Mouse (Mus musculus) gastrocnemius, postnatal 10 days (tissue): ENCODE measurements around the gene Gatd1. TPM values are rescaled to one million over a fixed set of nuclear protein-coding genes. Genes with fewer than 3 reads are reported as not detected.

Experiments used
- DNase-seq: peaks from one replicate; pipeline ENCODE4 v3.0.0; 2021; ENCODE audit warnings: mixed read lengths
- total RNA-seq, 2 experiments: library from RNA; stranded (reverse); gene quantifications; 2 replicates each; pipeline ENCODE4 v1.2.3; 2021

Gatd1 gene
- total RNA-seq, 2 experiments from 2014 or later = 12.1 to 13.5 TPM

DNA sequence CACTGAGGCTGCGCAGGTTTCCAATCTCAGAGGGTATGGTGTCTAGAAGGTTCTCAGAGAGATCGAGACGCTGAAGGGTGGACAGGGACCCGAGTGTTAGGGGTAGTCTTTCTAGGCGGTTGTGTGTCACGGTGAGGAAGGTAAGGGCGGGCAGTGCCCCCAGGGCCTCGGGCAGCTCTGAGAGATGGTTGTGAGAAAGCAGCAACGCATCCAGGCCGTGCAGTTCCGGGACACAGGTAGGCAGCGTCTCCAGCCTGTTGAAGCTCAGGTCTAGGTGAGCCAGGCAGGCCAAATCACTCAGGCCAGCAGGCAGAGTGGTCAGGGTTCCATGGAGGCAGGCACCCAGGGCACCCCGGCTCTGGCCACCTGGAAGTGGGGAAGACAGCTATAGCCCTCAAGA, 28.3 kb upstream of the Gatd1 start:
- DNase-seq = no peak

DNA sequence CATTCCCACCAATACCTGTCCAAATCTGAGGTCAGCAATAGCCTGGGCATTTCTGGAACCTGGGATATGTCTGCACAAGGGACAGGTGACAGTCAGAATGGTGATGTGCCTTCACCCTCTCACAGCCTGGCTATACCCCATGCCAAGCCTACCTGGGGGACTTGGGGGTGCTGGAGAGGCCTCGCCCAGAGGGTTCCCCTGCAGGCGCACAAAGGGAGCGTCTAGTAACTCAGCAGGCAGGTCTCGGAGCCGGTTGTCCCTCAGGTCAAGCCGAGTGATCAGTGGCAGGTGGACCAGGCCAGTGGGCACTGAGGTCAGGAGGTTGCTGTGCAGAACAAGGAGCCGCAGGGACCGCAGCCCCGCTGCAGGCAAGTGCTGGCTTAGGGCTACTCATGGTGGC, 27.5 kb upstream of the Gatd1 start:
- no peak for DNase-seq

DNA sequence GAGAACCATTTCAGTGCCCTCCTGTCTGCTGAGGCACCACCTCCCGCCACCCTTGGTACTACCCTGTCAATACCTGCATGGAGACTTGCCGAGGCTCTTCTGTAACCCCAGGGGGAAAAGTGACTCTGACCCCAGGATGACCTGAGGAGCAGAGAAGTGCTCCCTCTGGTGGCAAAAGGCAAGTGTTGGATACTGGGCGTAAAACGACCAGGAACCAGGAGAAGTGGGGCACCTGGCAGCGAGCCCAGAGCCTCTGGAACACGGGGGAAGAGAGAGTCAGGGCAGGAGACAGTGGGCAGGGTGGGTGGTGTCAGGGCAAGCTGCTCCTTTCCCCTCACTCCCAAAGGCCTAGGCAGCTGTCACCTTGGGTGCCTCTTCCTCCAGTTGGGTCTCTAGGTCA, 26.7 kb upstream of the Gatd1 start:
- peak; percentile 71 for DNase-seq

DNA sequence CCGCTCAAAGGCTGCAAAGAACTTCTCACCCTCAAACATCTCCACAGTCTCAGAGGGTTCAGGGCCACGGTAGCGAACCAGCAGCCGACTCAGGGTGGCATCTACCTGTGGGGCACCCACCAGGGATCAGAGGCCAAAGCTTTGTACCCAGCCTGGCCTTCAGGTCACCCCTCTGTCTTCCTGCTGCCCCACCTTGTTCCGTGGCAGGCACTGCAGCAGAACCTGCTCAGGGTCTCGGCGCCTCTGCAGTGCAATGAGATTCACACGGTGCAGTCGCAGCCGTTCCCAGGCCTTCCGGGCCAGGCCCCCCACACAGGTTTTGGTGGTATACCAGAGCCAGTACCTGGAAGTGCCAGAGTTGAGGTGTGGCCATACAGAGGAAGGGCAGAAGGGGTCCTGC, 25.9 kb upstream of the Gatd1 start:
- DNase-seq = no peak

DNA sequence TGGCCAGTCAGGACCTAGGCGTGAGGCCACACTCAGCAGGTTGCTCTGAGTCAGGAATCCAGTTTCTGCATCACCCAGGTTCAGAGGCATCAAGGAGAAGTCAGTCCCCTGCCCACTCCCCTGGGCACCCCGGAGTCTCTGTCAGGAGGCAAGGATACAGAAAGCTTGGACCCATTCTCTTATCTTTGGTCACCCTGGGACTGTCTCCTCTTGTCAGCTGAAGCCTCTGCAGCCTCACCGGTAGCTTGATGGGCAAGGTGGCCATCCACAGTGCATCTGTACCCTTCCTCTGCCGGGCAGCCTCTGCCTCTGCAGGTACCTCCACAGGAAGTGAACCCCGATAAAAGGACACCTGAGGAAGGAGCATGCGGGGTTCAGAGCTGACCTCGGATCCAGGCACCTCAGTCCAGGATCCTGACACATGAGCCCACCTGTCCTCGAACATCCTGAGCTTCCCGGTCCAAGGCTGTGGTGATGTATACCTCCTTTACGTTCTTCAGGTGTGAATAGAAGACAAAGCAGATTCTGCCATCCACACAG, 25.3 kb upstream of the Gatd1 start:
- no peak for DNase-seq

DNA sequence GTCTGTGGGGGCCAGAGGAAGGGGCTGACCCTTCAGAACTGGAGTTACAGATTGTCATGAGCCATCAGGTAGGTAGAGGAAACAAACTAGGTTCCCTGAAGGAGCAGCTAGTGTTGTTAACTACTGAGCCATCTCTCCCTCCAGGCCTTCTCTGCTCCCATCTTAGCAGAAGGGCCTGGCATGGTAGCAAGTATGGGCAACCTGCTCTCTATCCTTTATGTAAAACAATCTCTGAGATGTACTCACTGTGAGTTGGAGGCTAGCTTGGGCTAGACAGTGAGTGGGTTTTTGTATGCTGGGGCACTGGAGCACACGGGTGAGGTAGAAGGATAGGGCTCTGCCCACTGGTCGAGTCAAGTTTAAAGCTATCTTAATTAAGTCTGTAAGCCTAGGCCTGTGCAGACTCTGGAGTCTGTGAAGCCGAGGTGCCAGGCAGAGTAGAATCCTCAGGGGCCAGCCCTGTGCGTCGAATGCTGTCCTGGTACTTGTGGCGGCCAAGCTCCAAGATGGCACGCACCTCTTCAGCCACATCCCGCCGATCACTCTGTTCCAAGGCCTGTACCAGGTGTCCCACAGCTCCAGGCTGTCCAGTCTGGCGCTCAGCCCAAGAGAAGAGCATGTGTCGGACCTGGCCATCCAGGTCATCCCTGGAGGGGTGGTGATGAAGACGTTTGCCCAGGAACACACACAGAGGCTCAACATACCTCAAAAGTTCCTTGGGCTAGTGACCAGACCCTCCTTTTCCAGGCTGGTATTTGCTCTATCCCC, 24.4 kb upstream of the Gatd1 start:
- no peak for DNase-seq

DNA sequence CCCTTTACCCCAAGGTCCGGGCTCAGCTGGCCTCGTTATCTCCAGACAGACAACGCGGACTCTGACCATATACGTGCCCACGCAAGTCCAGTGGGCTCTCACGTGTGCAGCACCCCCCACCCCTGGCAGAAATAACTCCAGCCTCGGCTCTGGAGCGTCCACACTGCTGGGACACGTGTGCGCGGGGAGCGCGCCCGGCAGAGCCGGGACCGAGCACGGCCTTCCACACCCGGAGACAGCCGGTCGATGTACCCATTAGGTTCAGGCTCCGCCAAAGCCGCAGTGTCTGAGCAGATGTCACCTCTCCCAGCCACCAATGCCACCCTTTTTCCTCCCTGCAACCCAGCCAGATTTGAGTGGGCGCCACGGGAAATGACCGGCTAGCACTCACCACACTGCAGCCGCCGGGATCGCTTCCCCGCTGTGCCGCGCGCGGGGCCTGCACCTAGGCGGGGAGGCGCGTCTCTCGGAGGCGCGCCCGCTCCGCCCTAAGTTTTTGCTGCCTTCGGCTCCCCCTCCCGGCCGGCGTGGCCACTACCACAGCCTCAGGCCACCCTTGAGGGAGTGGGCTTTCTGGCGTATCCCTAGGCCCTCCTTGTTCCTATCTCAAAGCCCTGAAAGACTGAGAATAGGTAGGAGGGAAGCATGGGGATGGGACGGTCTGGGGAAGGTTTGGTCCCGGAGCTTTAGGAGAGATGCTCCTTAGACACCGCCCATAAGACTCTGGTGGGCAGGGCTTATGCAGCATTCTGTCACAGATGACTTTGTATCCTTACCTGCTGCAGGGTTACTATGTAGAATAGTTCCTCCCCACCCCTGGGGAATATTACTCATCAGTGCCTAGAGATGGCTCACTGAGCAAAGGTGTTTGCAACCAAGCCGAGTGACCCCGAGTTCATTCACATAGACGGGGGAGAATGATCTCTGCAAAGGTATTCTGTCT, 23.5 kb upstream of the Gatd1 start, which contains the start of gene Slc25a22:
Gene Slc25a22 (minus strand): TSS at position 715 of the 943 bp plus-strand sequence.
- DNase-seq = peak; percentile 83

DNA sequence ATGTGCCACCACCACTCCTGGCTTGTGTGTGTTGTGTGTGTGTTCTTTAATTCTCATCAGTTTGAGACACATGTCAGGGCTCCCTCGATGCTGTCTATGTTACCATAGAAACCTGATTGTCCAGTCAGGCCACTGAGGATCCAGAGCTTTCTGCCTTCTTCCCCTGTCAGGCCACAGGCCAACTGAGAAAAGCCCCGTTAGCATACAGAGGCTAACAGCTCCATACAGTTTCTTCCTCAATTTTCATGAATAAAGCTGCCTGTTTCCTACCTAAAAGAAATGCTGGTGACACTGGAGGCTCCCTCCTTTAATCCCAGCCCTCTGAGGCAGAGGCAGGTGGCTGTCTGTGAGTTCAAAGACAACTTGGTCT, 22.6 kb upstream of the Gatd1 start:
- no peak for DNase-seq

DNA sequence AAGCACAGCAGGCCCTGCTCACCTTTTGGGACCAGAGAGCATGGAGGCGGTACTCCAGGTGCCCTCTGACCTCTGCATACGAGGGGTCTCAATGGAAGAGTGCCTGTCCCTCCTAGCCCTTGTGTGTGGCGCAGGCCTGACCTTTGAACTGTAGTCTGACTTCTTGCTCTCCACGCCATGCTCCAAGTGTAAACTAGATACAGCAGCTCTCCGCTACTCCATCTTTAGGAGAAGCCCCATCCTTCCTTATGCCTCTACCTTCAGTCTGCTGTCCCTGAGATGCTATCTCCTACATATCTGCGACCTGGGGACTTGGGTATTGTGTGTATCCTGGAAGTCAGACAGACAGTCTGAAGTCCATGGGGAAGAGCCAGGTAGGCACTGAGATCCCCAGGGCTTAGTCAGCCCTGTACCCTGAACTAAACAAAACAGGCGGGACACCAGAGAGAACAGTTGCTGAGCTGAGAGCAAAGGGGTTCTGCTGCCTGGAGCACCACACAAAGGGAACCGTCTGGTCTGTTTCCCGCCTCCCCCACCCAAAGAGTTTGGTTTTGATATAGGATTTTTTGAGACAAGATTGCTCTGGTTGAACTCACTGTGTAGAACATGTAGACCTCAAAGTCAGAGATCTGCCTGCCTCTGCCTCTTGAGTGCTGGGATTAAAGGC, 22.1 kb upstream of the Gatd1 start:
- no peak for DNase-seq

DNA sequence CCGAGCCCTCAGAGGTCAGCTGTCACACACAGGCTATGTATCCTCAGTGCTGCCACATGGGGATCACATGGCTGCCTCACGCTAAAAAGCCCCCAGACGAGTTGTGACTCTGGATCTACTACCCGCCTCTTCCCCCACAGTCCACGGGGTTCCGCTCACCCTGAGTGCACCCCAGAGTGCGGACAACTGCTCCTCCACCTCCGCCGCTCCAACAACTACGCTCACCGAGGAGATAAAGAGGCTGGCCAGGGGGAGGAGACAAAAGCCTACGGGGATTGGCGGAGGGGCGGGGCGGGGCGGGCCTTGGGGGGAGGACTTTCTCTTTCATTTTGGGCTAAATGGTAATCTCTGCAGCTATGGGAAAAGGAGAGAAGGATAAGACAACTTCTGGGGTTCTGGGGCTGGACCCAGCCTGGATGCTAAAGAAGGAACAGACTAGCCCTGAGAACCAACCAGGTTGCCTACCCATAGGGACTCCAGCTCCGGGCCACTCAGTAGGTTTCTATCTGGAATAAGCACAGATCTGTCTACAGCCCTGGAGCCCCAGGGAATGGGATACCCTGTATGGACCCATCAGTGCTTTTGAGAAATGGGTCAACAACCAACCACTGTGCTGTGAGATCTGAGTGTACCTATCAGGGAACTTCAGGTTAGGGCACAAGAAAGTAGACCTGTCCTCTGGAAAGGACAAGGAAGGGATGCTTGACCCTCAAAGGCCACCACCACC, 21.4 kb upstream of the Gatd1 start:
- DNase-seq = peak; percentile 53

DNA sequence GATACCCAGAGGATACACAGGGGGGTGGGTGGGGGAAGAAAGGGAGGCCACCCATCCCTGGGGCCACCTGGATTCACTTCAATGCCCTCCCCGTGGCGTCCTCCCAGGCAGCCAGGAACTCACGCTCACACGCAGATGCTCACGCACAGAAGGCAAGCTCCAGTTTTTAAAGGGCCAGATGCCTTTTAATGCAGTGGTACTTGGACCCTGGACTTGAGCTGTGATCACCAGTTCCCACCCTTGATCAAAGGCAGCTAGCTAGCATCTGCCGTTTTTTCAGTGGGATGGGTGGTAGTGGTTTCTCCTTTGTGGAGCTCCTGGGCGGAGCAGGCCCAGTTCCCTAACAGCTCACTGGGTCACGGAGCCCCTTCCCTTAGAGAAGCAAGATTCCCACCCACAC, 20.5 kb upstream of the Gatd1 start:
- no peak for DNase-seq

DNA sequence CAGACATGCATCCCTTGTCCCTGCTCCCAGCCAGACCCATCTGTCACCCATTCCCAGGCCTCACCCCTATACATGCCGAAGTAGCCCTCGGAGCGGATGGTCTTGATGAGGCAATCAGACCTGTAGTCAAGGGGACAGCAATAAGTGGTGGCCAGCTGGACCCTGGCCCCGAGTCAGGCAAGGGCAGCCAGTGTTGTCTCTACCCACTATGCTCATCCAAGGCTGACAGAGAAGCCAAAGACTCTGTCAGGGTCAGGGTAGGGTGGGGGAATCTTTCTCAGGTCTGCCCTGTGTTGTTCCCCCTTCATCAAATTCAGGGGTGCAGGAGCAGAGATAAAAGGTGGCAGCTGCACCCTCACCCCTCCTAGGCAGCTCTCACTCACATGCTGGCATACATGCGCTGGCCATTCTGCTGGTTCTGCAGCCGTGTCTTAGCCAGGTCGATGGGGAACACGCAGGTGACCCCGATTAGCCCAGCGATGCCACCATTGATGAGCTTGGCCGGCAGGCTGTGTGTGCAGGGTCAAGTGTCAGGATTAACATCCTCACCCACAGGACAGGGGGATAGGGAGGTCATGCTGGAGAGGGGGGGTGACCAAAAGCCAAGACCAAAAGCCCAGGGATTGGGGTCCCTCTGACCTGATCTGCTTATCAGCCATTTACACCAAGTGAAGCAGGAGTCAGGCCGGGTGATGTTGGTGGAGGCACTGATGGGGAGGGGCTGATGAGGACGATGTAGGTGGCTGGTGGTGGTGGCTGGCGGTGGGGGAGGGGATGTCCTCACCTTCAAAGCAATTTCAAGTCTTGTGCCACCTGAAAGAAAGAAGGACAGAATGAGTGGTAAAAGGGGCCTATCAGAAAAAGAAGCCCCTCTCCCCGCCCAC, 19.8 kb upstream of the Gatd1 start:
- no peak for DNase-seq

DNA sequence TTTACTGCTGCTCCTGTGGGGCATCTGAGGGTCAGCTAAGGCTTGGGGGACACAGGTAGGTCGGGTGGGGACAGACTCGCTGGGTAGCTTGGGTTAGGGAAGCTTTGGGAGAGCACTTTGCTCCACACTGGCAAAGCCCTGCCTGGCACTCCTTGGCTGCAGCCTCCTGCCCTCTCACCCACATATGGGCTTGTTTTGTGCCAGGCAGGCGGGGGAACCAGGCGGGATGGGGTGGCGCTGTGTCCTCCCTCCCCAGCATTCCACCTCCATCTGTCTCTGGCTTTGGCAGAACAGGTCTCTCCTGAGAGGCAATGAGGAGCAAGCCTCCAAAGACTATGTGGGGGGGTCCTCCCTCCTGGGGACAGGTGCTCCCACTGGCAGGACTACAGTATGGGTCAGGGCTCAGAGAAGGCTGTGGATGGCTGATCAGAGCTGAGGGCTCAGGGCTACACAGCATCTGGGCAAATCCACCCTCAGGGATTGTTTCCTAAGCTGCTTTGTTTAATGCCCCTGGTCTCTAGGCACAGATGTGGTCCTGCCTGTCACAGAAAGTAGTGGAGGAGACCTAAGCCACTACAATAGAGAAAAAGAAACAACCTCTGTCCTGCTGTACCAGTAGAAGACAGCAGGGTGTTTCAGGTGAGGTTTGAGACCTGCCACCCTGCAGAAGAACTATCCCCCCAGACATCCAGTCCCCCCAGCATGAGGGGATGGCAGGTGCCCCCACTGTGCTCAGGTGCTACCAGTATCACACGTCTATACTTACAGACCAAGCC, 19.0 kb upstream of the Gatd1 start:
- DNase-seq = no peak

DNA sequence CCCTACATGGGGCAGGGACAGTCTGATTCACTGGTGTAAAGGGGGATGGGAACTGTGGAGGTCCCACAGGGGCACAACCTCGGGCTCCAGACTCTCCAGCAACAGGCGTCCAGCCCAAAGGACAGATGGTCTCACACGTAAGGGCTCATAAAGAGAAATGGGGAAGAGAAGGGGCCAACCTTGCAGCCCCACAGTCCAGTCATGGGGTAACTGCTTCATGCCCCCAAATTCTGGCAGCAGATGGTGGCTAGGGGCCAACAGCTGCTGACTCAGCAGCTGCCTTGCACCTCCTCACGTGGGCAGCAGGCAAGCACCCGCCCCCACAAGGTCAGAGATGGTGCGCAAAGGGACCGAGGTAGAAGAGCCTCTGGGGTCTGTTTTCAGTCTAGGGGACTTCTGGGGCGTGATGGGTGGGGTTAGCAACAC, 18.3 kb upstream of the Gatd1 start:
- DNase-seq = peak; percentile 45

DNA sequence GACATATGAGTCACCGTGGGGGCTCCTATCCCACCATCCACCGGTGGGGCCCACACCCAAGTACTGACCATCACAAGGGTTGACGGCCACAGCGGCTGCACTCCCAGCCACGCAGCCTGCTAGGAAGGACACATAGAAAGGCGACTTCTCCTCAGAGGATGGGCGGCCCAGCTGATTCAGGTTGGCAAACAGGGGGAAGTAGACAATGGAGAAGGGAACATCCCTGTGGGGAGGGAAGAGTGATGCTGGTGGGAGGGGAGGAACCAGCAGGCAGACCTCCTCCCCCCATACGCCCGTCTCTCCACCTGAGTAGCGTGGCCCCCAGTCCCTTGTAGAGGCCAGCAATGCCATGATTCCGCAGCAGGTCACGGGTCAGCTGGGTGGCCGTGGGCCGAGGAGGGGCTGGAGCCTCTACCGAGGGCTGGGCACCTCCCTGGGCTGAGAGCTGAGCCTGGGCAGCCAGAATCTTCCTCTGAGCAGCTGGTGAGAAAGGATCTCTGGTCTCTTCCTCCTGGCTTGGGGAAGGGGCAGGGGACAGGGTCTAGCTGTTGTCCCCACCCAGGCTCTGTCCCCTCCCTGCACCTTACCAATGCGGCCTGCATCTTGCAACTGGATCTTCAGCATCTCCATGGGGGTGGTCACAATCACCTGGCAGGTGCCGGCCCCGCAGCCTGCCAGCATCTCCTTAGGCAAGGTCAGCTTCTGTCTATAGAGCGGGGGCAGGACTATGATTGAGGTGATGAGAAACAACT, 17.7 kb upstream of the Gatd1 start:
- DNase-seq = no peak

DNA sequence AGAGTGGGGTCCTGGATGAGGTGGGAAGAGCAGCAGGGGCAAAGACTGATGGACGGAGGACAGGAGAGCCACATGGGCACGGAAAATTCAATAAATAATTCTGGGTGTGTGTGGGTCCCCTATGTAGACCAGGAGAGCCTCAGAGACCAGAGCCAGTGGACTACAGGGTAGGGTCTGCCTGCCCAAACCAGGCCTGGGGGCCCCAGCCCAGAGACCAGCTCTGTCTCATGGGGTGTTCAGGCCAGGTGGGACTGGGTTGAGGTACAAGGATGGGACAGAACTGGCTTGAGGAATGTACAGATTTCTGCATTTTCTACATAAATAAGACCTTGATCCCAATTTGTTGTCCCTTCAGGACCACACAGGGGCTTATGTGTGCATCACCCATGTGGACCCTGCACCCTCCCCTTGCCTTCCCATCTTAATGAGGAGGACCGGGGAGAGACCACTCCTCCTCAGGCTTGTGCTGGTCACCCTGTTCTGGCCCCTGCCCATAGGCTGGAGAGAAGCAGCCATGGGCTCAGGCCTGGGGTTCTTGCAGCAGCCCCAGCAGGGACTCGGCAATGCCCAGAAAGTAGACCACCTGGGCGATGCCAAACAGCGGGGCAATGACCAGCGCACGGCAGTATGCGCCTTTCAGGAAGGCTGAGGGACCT, 16.8 kb upstream of the Gatd1 start:
- no peak for DNase-seq

DNA sequence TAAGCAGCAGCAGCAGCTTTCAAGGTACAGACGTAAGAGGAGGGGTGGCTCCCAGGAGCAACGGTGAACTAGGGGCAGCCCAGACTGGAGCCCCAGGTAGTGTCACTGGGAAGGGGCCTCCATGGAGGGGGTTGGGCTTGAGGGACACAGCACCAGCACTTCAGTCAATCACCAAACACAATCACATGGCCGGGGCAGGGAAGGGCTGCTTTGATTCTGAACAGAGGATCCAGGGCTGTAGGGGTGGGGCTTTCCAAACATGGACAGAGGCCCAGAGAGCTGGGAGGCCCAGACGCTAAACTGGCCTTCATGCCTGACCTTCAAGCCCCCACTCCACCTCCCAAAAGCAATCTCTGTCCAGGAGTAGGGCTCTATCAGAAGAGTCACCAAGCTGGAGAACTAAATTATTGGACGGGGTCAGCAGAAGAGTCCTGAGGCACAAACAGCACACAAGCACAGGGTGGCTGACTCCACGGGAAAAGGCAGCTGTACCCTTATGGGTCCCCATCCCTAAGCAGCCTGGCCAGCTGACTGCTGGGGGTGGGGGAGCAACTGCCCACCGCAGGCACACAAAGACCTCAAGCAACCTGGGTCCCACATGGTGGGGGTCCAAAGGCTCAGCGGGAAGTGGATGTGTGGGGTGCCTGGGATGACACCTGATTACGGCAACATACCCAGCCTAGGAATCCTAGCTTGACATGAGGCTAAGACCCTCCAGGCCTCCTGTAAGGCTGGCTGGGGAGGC, 16.1 kb upstream of the Gatd1 start:
- no peak for DNase-seq

DNA sequence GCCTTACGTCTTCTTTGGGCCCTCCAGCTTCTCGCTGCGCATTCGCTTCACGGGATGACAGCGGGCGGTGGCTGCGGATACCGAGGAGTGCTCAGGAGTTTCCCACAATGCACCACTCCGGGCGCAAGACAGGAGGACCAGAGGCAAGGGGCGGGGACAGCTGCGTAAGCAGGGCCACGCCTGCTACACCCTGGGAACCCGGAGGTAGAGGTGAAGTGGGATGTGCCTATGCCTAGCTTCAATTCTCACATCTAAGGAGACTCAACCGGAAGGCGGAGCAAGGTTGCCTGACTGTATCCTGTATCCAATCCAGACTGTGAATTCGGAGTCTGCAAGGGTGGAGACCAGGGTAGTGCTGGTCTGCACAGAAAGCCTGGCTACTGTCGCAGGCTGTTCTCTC, 15.4 kb upstream of the Gatd1 start, which contains the start of gene Cend1:
Gene Cend1 (minus strand): TSS at position 182 of the 400 bp plus-strand sequence.
- DNase-seq = no peak
